12 mouse cellular contexts compared by ENCODE assay signal in genomic region chr19:7199089-7199488, GRCm38 (mm10).
"Had no signal": no experiment of that assay in that cellular context is flagged by ENCODE, and none has a peak within 500 bp of the region (broad histone marks: within the 10 kb centered on the region; RNA-seq: fewer than 3 reads in every experiment).

No protein-coding gene starts in this region.

- DNase-seq: retina, postnatal 1 day; right cerebral cortex, adult 18-20 months; right cerebral cortex, postnatal 14 days; right cerebral cortex, postnatal 25 days; right cerebral cortex, postnatal 4 days; spleen, adult 18-20 months; thymus, adult 18-20 months; thymus, adult 2 months; thymus, postnatal 14 days; thymus, postnatal 25 days; thymus, postnatal 36 days; thymus, postnatal 4 days had no signal
